Mouse (Mus musculus) heart, postnatal 0 days (tissue): ENCODE measurements around the gene Zbtb1.

Experiments
- CTCF ChIP-seq: IDR thresholded peaks from 2 replicates; pipeline ENCODE4 v1.5.1; 2016; ENCODE audit warnings: antibody characterized with exemption, control low read depth, low read depth
- EP300 ChIP-seq: IDR thresholded peaks from 2 replicates; pipeline ENCODE4 v1.6.1; 2016; ENCODE audit warnings: antibody characterized with exemption, low read depth

DNA sequence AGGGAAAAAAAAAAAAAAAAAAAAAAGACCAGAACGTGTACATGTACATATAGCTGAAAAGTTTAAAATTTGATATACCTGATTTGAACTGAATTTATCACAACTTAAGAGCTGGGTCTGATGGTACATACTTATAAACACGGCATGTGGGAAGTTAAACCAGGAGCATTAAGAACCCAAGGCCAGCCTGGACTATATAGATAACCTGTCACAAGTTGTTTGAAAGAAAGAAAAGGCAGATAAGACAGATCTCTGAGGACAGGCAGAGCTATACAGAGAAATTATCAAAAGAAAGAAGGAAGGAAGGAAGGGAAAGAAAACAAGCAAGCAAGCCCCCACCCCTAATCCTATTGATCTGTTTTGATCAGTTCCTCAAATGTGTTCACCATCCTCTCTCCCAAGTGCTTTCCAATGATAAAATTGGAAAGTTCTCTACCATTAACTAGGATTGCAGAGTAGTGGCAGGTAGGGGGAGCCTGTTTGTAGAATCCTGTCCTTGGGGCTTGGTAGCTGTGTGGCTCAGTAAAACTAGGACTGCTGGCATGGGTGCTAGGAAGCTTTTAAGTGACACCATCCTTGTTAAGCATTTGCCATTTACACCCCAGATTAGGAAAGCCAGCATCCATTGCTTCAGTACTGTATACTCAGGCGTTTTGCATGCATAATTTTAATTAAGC is 21.7 kb downstream of the Zbtb1 start:
- TF ChIP-seq CTCF (no peak; the same call in 1 of the 2 replicates), EP300 (no peak)
